Mouse (Mus musculus): ENCODE measurements at regions not wholly inside any gene's neighbourhood (a gene's known extent, or its start where the extent isn't known, plus 50 kb on each side); places are given as distances from the start of the nearest gene placed in this dataset.
A peak's percentile ranks its signal among the peaks of the same experiment; 100 is the strongest.

DNA sequence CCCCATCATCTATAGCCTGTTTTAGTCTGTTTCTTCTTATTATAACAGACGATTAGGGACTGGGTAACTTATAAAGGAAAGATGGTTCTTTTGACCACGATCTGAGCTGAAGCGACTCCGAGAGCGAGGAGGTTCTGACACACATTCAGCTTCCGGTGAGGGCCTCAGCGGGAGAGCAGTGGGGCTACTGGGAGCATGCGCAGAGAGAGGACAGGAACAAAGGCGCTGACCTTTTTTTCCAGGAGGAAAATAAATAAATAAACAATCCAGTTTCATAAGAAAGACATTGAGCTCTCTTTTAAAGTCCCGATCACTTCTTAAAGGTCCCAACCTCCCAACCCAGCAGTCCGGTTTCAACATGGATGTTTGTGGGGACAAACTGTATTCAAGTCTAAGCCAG is 230.6 kb downstream of the Dact1 start:
- ATAC-seq (replicated peaks in 1 of 2; ENCODE audit: insufficient read depth in 1 of 2, low FRiP score in 2 of 2, low TSS enrichment in 1 of 2, low read depth in 1 of 2, poor library complexity in 2 of 2, severe bottlenecking in 2 of 2): no peak

DNA sequence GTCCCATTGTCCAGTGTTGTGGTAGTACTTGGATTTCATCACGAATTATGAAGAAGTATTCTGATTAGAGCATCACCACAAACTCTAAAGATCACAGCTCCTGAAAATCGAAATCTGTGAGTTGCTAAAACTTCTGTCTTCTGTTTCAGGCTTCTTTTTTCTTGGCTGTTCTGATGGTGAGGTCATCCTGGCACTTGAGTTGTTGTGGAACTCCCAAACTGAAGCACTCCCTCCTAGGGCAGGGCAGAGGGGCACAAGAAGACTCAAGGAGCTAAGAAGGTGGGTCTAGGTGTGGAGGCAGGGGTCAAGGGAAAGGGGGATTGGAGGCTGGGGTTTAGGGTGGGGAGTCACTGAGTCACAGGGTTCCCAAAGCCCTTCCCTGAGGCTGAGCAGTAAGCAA is 232.3 kb downstream of the Dact1 start:
- no peak for ATAC-seq (replicated peaks in 1 of 2; ENCODE audit: insufficient read depth in 1 of 2, low FRiP score in 2 of 2, low TSS enrichment in 1 of 2, low read depth in 1 of 2, poor library complexity in 2 of 2, severe bottlenecking in 2 of 2)

DNA sequence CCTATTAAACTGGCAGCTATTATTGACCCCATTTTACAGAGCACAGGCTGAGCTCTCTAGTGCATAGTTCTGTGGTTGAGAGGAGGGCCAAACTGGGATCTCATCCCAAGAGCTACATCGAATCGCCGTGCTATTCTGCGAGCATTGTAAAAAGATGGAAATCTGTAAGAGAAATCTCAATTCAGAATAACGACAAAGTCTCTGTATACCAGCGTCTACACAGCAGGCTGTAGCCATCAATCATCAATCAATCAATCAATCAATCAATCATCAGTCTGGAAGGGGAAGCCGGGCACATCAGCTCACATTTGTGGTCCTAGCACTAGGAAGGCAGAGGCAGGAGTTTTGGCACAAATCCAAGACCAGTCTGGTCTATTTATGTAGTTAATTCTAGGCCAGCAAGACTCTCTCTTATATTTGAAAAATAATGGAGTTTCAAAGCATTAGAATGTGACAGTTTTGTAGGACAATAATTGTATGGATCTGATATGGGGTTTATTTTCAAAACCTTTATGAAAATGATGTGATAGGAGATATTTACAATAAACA is 234.0 kb downstream of the Dact1 start:
- no peak for ATAC-seq (replicated peaks in 1 of 2; ENCODE audit: insufficient read depth in 1 of 2, low FRiP score in 2 of 2, low TSS enrichment in 1 of 2, low read depth in 1 of 2, poor library complexity in 2 of 2, severe bottlenecking in 2 of 2)

DNA sequence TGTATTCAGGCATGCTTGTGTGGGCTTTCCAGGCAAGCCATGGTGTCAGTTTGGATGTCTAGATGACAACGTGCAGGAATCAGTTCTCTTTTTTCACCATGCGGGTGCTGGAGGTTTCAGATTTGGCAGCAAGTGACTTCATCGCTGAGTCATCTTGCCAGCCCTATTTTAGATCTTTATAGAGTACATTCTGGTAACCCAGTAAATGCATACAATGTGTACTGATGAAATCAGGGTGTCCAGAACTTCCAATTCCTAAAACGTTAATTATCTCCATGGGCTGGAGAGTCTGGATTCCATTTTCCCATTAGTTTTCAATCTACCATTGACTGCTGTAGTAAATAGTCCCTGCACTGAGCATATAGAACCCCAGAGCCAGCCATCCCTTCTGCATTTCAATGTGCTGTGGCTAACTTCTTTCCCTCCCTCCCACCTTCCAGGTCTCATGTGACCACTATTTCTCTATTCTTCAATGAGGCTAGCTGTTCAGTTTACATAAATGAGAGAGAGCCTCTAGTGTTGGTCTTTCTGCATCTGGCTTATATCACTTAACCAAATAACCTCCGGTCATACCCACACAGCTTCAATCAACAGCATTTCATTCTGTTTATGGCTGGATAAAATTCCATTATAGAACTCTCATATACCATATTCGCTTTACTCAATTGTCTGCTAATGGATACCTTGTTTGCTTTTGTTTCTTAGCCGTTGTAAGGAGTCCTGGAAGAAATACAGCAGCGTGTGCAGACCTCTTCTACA is 234.9 kb downstream of the Dact1 start:
- peak; percentile 69 to 74; a peak in 2 of 4 replicates for ATAC-seq (replicated peaks in 1 of 2; ENCODE audit: insufficient read depth in 1 of 2, low FRiP score in 2 of 2, low TSS enrichment in 1 of 2, low read depth in 1 of 2, poor library complexity in 2 of 2, severe bottlenecking in 2 of 2)

DNA sequence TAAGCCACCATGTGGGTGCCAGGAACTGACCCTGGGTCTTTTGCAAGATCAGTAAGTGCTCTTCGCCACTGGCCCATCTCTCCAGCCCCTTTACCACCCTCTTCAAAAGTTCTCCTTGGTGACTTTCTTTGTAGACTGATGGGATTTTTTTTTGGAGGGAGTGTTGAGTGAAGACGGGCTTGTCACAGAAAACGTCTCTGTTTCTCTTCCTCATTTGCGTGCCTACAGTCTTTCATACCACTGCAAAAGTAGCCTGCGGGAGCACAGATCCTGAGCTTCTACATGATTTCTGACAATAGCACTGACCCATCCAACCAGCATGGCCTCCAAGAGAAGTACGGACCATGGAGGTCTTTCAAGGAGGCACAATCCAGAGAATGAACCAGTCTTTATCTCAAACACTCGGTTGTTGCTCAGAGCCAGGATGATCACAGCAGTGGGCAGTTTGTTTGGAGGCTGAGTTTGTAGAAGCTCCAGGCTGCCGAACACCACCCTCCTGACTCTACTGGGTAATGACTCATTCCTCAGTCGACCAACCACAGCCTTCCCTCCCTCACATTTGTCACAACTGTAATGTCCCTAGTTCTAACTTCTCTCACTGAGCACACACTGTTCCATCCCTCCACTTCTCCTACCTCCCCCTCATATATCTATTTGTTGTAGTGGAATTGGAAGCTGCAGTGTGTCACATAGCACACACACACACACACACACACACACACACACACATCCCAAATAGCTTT is 237.0 kb downstream of the Dact1 start:
- ATAC-seq (replicated peaks in 1 of 2; ENCODE audit: insufficient read depth in 1 of 2, low FRiP score in 2 of 2, low TSS enrichment in 1 of 2, low read depth in 1 of 2, poor library complexity in 2 of 2, severe bottlenecking in 2 of 2): no peak

DNA sequence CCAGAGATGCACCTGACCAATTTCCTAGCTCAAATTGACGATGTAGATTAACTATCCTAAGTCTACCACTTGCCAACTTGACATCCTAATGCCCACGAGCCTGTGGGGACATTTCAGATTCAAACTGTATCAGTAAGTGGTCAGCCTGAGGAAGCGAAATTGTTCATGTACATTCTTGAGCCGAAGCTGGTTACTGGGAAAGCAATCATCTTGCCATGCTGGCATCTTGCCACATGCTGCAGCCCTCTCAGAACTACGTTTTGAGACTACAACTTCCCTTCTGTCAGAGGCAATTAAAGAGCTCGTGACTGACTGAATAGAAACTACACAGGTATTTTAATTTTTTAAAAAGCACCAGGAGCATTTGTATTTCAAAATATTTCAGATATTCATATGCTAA is 239.7 kb downstream of the Dact1 start:
- 0 out of 4 replicates have a peak, but pooled peaks of 1 of the 2 experiments have one; percentile 17 for ATAC-seq (replicated peaks in 1 of 2; ENCODE audit: insufficient read depth in 1 of 2, low FRiP score in 2 of 2, low TSS enrichment in 1 of 2, low read depth in 1 of 2, poor library complexity in 2 of 2, severe bottlenecking in 2 of 2)

DNA sequence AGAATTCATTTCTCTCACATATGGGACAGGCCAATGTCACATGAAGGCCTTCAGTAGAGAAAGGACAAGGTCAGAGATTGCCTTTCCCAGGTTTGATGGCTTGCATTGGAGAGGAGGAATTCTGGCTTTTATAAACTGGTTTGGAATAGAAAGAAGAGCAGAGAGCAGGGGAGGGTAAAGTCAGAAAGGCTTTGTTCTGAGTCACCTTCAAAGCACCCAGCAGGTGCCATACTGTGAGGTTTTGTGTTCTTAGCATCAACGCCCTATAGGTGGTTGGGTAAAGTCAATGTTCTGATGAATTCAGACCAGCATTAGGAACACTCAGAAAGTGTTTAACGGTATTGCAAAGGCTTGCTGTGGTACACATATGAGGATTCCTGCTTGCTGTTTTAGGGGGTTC is 244.5 kb downstream of the Dact1 start:
- no peak for ATAC-seq (replicated peaks in 1 of 2; ENCODE audit: insufficient read depth in 1 of 2, low FRiP score in 2 of 2, low TSS enrichment in 1 of 2, low read depth in 1 of 2, poor library complexity in 2 of 2, severe bottlenecking in 2 of 2)

DNA sequence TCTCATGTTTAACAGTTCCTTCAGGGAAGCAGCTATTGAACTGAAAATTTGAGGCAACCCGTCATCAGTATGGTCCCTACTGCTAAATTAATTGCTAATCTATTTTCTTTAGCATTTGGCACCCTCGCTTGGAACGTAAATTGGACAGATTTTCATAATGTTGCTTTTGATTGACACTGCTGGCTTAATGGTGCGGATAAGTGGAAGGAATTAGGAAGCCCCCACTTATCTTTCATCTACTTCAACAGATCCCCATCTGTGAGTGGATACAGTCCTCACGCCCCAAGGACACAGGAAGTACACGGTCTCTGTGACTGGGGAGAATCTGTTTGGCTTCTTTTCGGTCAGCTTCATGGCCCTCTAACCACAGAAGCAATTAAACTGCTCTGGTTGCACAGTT is 251.6 kb downstream of the Dact1 start:
- no peak for ATAC-seq (replicated peaks in 1 of 2; ENCODE audit: insufficient read depth in 1 of 2, low FRiP score in 2 of 2, low TSS enrichment in 1 of 2, low read depth in 1 of 2, poor library complexity in 2 of 2, severe bottlenecking in 2 of 2)

DNA sequence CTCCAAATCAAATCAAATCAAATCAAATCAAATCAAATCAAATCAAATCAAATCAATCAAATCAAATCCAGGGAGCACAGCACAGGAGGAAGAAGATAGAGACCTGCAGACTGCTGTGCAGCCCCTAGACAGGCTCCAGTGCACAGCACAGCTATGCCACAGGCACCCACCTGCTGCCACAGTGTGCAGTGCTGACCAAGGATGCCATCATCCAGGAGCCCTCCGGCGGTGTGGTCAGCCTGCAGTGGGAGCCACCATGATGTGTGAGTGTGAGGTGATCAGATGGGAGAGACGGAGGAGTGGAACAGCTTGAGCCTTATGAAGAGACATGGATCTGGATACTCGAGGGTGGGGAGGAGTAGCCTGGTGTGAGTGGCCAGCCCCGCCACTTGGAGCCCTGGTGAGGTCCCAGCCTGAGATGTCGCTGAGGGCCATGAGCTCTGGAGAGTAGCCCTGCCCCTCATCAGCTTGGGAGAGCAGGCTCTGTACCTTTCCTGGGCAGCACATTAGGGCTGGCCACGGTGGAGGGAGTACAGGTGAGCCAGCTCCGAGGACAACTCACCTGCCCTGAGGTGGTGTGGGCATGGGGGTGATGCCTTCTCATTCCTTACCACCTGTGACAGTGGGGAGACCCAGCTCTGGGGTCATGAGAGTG is 252.4 kb downstream of the Dact1 start:
- ATAC-seq (replicated peaks in 1 of 2; ENCODE audit: insufficient read depth in 1 of 2, low FRiP score in 2 of 2, low TSS enrichment in 1 of 2, low read depth in 1 of 2, poor library complexity in 2 of 2, severe bottlenecking in 2 of 2): no peak

DNA sequence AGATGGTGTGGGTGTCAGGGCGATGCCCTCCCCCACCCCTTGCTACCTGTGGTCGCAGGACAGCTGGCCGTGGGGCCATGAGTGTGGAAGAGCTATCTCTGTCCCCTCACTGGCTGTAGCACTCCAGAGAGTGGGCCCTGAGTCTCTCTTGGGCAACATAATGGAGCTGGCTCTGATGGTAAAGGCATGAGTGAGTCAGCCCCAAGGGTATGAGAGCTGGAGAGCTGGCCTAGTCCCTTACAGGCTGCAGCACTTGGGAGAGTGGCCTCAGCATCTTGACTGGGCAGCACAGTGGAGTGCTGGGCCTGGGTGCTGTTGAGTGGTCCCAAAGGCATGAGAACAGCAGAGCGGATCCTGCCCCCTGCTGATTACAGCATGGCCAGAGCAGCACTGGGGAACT is 253.5 kb downstream of the Dact1 start:
- no peak for ATAC-seq (replicated peaks in 1 of 2; ENCODE audit: insufficient read depth in 1 of 2, low FRiP score in 2 of 2, low TSS enrichment in 1 of 2, low read depth in 1 of 2, poor library complexity in 2 of 2, severe bottlenecking in 2 of 2)

DNA sequence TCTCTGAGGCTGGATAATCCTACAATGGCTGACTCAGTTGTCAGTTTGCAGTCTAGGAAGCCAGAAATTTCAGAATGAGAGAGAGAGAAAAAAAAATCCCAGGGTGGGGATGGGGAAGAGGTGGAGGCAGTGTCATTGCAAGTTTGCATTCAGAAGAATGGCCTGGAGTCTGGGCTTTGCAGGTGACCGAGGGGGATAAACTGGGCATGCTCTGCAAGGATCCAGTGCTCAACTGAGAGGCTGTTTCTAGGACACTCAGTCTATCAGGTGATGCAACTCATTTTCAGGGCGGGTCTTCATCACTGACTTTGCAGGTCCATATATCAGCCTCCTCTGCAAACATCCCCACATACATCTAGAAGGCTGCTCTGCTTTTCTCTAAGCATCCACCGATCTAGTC is 256.7 kb downstream of the Dact1 start:
- ATAC-seq (replicated peaks in 1 of 2; ENCODE audit: insufficient read depth in 1 of 2, low FRiP score in 2 of 2, low TSS enrichment in 1 of 2, low read depth in 1 of 2, poor library complexity in 2 of 2, severe bottlenecking in 2 of 2): no peak

DNA sequence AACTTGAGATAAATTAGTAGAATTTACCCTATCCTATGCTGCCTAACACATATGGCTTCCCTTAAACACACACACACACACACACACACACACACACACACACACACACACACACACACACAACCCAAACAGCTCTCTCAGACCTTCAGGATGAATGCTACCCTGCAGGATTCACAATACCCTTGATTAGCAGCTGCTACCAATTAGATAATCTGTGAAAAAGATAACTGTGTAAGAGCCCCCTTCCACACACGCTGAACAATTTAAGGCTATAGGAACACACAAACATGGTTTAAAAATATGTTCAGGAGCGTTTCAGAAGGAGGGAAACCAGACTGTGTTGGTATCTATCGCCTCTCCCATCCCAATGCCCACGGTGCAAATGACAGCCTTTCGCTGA is 258.6 kb downstream of the Dact1 start:
- no peak for ATAC-seq (replicated peaks in 1 of 2; ENCODE audit: insufficient read depth in 1 of 2, low FRiP score in 2 of 2, low TSS enrichment in 1 of 2, low read depth in 1 of 2, poor library complexity in 2 of 2, severe bottlenecking in 2 of 2)

DNA sequence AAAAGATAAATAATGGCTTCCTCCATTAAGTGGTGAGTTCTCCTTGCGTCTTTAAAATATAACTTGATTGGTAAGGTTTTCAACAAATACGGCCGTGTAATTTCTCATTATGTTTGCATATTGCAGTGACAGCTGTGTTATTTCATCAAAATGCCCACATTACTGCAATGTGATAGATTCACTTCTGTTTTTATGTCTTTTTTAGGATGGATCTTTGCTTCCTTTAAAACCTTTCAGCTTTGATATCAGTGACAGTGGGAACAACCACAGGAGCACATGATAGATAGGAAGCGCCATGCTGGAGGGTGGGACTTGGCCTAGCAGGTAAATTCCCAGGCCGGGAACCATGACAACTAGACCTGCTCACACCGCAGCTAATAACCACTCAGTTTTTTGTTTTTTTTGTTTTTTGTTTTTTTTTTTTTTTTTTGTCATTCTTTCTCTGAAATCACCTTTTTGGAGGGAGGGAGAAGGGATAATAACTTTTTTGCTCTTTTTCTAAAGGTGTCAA is 259.3 kb downstream of the Dact1 start:
- ATAC-seq (replicated peaks in 1 of 2; ENCODE audit: insufficient read depth in 1 of 2, low FRiP score in 2 of 2, low TSS enrichment in 1 of 2, low read depth in 1 of 2, poor library complexity in 2 of 2, severe bottlenecking in 2 of 2): no peak

DNA sequence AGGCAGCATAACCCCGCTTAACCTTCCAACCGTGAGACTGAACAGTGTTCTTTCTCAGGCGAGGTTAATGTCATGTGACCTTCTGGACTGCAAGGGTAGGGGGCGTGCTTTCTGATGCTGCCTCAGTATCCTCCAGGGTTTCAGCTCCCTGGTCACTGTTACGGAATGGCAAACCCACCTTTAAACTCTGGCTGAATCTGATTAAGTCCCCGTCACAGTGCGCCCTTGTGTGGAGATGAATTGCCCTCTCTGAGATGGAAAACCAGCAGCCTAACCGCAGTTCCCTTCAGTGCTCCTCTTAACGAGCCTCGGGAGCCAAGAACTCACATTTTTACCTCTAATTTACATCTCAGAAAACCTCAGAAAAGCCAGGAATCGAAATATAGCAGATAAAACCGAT is 260.0 kb downstream of the Dact1 start:
- no peak for ATAC-seq (replicated peaks in 1 of 2; ENCODE audit: insufficient read depth in 1 of 2, low FRiP score in 2 of 2, low TSS enrichment in 1 of 2, low read depth in 1 of 2, poor library complexity in 2 of 2, severe bottlenecking in 2 of 2)

DNA sequence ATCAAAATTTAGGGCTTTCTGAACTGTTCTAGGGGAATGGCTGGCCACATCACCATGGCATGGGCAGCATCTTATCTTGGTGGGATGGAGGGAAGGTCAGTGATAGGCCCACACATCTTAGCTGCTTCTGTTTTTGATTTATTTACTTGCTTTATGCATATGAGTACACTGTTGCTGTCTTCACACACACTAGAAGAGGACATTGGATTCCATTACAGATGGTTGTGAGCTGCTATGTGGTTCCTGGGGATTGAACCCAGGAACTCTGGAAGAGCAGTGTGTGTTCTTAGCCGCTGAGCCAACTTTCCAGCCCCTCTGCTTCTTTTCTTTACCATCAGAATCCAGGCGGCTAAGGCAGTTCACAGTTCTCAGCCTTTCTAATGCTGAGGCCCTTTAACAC is 260.4 kb downstream of the Dact1 start:
- no peak for ATAC-seq (replicated peaks in 1 of 2; ENCODE audit: insufficient read depth in 1 of 2, low FRiP score in 2 of 2, low TSS enrichment in 1 of 2, low read depth in 1 of 2, poor library complexity in 2 of 2, severe bottlenecking in 2 of 2)

DNA sequence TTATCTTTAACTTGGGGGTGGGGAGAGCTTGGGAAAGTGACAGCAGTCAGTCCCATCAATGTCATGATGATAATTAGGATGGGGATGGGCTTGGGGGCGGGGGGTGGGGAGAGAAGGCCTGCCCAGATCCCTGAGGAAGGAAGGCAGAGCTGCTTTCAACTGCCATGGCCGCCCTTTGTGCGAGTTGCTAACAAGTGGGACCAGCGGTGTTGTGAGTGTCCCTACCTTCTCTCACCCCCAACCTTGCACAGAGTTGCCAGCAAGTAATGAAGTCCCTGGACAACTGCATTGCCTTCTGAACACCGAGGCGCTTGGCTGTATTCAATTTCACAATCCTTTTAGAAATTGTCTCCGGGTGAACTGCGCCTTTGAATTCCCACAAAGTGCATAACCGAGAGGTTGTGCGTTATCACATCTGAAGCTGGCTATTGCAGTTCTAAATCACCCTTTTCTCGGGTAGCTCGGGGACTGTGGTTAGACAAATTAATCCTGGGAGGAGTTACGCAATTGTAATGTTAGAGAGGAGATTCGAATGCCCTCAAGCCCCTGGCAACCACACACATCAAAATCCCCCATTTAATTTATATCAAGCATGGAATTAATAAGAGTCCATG is 257.9 kb upstream of the Daam1 start:
- ATAC-seq (replicated peaks in 1 of 2; ENCODE audit: insufficient read depth in 1 of 2, low FRiP score in 2 of 2, low TSS enrichment in 1 of 2, low read depth in 1 of 2, poor library complexity in 2 of 2, severe bottlenecking in 2 of 2): no peak

DNA sequence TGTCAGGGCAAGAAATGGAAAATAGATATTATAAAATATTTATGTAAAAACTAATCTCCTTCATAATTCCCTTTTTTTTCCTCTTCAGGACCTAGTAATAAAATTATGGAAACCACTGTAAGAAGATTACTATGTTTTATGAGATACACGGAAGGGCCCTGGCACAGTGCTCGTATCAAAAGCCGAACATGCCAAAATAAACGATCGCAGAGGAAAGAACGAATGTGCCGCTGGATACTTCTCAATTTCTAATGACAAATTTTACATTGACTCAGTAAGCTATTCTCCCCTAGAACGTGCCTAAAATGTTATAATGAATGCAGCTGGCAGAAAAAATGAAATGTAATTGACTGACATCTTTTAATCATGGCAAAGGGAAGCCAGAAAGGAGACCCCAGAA is 257.4 kb upstream of the Daam1 start:
- ATAC-seq (replicated peaks in 1 of 2; ENCODE audit: insufficient read depth in 1 of 2, low FRiP score in 2 of 2, low TSS enrichment in 1 of 2, low read depth in 1 of 2, poor library complexity in 2 of 2, severe bottlenecking in 2 of 2): no peak

DNA sequence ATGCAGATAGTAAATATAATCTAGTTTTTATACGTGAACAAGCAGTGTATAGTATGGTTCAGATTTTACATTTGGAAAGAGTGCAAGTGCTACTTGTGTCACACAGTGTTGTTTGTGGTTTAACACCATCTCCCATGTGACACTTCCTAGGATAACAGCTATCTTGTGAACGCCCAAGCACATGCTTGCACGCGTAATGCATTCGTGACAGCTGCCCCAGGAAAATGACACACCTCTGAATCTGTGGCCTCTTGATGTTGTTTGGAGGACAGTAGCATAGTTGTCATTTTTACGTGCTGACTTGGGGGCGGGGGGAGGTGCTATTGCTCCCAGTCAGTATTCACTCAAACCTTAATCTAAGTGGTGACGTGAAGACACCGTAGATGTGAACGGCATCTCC is 256.2 kb upstream of the Daam1 start:
- no peak for ATAC-seq (replicated peaks in 1 of 2; ENCODE audit: insufficient read depth in 1 of 2, low FRiP score in 2 of 2, low TSS enrichment in 1 of 2, low read depth in 1 of 2, poor library complexity in 2 of 2, severe bottlenecking in 2 of 2)

Measured in hematopoietic stem cell, adult 5-6 weeks (primary cell).